Mouse (Mus musculus) lung, postnatal 36 days (tissue): ENCODE data around the gene Itfg2.

Experiments used
- DNase-seq: peaks from one replicate; pipeline ENCODE4 v3.0.0; 2022; ENCODE audit warnings: mixed read lengths

The Itfg2 gene

DNA sequence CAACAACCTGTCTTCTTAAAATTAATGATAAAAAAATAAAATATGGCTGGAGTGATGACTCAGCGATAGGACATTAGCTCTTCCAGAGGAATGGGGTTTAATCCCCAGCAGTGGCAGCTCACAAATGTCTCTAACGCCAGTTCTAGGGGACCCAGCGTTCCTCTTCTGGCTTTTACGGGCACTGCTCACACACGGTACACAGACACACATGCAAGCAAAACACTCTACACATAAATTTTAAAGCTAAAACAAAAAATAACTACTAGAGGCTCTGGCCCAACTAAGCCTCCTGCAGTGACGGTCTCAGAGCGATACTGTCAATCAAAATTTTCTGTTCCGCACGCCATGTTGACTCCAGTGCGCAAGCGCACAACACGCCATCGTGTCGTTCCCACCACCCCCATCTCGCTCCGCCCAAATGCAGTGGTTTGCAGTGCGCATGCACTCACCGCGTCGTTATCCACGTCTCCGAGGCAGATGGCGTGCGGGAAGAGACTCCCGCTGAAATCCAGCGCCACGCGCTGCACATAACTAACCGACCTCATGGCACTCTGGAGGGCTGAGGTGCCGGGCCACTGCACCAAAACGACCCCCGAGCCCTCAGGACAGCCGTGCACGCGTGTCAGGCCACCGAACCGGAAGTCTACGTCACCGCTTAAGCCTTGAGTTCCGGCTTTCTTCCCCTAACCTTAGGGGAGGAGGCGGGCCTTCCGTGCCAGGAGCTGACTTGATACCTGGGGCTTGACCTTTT lies at the start of gene Itfg2:
Gene Itfg2, minus strand, starts transcription at position 663 of the 751 bp plus-strand sequence.
- peak; percentile 98 for DNase-seq

DNA sequence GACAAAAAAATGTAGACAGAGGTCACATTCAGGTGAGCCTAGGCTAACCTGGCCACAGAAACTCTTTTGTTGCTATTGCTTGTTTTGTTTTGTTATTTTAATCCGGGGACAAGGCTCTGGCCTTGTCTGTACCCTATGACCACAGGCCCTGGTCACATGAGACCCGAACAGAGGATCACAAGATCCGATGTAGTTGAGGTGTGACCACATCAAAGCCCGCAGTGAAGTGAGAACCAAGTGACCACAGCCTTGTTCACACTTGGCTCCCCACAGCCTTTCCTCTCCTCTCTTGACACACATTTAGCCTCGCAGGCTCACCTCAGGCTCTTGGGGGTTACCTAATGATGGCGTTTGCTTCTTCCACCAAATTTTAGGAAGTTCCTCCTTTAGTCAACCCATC lies 49.4 kb upstream of the Itfg2 start:
- DNase-seq: no peak

DNA sequence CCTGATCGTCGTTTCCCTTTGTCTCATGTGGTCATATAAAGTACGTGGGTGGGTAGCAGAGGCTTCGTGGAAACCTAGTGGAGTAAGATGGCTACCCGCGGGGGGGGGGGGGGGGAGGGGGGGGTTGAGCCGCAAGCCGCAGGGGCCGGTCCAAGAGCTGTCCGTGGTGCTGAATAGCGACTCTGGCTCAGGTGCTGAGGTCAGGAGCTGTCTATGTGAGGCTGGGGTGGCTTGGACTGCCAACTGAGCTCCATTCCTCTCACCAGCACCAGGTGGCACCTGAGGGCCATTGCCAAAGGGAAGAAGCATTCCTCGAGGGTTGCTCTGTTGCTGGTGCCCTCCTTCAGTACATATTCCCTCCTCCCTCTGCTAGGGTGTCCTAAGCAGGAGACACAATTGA lies 44.7 kb upstream of the Itfg2 start:
- DNase-seq: peak; percentile 71

DNA sequence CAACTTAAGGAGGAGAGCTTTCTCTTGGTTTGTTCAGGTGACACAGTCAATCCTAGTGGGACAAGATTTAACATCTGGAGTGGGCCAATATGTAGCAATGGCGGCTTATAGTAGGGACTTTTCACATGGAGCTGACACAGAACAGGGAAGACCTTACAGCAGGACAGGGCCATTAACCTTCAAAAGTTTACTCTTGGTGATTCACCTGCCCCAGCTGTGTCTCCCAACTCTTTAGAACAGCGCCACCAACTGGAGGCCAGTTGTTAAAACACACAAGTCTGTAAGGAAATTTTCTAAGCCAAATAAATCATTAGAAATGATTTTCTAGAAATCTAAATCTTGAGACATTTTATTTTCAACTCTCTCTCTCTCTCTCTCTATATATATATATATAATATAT lies 42.6 kb upstream of the Itfg2 start:
- DNase-seq: peak; percentile 15

GRCm38 (mm10) chr6:128466563-128466962 lies 41.8 kb upstream of the Itfg2 start:
- no peak for DNase-seq

- DNase-seq: no peak
These were observed 41.3 kb upstream of the Itfg2 start for GRCm38 (mm10) chr6:128466043-128466442.

DNA sequence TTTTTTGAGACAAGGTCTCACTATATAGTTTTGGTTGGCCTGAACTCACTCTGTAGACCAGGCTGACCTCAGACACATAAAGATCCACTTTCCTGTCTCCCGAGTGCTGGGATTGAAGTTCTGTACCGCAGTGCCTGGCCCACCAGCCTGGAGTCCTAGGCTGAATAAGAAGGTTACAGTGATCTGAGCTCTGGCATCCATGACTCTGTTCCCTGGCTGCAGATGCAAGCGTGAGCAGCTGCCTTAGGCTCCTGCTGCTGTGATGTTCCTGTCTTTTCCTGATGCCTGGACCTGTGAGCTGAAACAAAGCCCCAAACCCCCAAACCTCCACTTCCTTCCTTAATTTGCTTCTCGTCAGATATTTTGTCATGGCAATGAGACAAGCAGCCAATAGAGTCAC lies 40.3 kb upstream of the Itfg2 start:
- DNase-seq: no peak

GRCm38 (mm10) chr6:128461606-128462005 lies 36.9 kb upstream of the Itfg2 start:
- DNase-seq: no peak

DNA sequence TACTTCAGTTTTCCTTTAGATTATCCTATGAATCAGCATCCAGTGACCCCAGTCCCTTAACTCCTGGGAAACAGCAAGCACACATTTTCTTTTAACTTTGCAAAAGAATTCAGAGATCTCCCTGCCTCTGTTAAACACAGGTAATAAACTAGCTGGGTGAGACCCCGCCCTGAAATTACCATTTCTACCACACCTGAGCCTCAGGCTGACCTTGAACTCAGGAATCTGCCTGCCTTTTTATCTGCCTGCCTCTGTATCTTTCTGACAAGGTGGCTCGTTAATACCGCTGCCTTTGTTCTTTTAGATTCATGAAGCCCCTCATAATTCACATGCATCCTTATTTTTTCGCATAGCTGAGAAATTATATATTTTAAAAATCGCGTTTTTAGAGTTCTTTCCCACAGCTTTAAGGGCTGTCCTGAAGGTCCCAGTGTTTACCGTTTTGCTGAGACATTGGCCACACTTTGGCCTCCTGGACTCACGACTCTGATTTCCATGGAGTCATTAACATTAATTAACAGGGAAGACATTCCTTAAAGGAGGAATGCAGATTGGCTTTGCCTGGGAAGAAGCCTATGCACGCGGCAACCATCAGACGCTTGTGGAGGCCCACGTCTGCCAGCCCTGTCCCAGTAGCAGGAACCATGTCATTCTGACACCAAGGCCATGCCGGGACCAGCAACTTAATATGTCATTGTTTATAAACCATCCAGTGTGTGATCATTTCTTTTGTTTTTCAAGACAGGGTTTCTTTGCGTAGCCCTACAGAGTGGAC lies 36.2 kb upstream of the Itfg2 start:
- no peak for DNase-seq

DNA sequence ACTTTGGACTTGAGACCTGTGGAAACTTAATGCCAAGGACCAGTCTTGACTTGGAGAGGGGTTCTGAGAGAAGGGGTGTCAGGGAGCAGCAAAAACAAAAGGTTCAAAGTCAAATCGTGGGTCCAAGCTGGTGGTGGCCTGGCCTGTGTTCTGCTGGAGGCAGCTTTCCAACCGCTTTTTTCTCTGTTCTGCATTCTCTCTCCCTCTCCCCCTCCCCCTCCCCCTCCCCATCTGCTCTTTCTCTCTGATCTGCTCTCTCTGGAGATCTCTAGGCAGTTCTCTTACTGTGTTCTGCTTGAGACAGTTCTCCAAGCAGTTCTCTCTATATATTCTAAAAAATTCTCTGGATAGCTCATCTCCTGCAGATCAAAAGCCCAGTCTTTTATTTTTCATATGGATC lies 35.6 kb upstream of the Itfg2 start:
- DNase-seq: no peak

DNA sequence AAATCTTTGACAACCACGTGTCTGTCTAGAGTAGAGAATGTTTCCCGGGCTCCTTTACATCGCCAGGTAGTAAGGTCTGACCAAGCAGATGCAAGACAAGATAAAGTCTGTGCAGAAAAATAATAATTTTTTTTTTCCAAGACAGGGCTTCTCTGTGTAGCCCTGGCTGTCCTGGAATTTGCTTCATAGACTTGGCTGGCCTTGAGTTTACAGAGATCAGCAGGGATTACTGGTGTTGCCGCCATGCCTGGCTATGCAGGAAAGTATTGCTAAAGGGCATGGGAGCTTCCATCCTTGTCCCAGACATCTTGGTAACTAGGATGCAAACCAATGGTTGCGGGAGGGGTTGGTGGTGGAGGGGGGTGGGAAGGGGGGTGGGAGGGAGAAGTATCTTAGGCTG lies 32.5 kb upstream of the Itfg2 start:
- DNase-seq: no peak

- no peak for DNase-seq
These were observed 31.3 kb upstream of the Itfg2 start for GRCm38 (mm10) chr6:128455835-128456605.

GRCm38 (mm10) chr6:128447063-128447462 lies 22.3 kb upstream of the Itfg2 start:
- no peak for DNase-seq

- DNase-seq: peak; percentile 81
These were observed 21.2 kb upstream of the Itfg2 start for GRCm38 (mm10) chr6:128445761-128446535.

- DNase-seq: no peak
These were observed 15.5 kb upstream of the Itfg2 start for GRCm38 (mm10) chr6:128440238-128440637.

- peak; percentile 21 for DNase-seq
These were observed 14.2 kb upstream of the Itfg2 start for GRCm38 (mm10) chr6:128438871-128439341.

DNA sequence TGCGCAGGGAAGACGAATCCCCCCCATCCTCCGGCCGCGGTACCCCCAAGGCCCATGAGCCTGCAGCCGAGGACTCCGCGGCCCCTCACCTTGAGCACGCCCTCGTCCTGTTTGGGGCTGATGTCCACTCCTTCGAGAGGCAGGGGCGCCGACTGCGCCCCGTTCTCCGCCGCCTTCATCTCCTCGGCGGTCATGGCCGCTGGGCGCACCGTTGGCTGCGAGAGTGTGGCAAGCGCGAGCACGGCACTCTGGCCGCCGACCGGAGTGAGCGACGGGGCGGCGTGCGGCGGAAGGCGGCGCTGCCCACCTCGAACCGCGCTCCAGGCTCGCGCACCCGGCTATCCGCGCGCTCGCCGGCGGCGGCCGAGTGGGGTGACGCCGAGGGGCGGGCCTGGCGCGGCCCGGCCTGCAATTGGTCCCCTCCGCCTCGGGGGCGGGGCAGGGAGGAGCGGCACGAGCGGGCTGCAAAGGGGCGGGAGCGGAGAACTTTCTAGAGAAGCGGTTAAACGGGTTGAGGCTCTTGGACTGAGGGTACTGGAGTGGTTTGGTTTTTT lies 13.7 kb upstream of the Itfg2 start, which contains the start of gene Fkbp4:
Gene Fkbp4, minus strand, starts transcription at position 361 of the 554 bp plus-strand sequence.
- peak; percentile 95 for DNase-seq

DNA sequence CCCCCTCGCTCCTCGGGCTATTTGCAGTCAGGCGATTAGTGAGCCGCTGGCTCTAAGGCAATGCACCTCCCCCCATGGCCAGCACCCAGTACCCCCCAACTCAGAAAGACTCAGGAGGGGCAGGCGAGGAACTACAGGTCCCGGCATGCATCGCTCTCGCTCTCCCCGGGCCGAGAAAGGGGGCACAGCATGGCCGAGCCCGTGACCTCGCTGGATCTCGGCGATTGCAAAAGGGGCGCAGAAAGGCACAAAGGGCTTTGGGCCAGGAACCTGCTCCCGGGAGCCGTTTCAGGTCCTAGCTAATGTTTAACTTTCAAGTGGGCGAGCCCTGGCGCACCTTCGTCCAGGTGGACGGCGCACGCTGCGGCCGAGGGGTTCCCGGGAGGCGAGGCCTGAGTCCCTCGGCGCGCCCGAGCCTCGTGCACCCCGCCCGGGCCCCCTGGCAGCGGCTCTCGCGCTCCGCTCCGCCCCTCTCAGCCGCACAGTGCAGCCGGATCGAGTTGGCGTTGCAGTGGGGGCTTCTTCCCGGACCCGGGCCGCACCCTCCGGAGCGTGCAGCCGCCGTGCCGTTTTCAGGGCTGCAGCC lies 13.1 kb upstream of the Itfg2 start:
- DNase-seq: peak; percentile 77

- no peak for DNase-seq
These were observed 12.6 kb upstream of the Itfg2 start for GRCm38 (mm10) chr6:128437288-128437687.

- DNase-seq: no peak
These were observed 11.8 kb upstream of the Itfg2 start for GRCm38 (mm10) chr6:128436356-128437005.

DNA sequence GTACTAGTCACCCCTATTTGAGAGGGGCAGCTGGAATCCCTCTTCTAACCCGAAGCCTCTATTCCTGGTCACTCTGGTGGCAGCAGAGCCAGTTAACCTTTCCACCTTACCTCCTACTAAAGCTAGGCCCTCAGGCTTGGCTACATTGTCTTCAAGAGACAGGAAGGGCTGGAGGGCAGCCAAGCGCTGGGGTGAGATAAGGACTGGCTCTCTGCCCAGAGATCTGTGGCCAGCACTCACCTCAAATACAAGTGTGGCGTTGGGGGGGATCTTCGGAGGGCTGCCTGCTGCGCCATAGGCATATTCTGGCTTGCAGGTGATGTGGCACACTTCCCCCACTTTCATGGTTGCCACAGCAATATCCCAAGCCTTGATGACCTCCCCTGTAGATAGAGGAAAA lies 10.7 kb upstream of the Itfg2 start:
- DNase-seq: peak; percentile 95
